Mouse (Mus musculus): ENCODE results near the gene Bbs9. TPM values are rescaled to one million over a fixed set of nuclear protein-coding genes. Genes with fewer than 3 reads are reported as not detected.
A peak's percentile ranks its signal among the peaks of the same experiment; 100 is the strongest.

Bbs9 gene
- total RNA-seq, 1 experiment from 2014 or later: 16.9 TPM

DNA sequence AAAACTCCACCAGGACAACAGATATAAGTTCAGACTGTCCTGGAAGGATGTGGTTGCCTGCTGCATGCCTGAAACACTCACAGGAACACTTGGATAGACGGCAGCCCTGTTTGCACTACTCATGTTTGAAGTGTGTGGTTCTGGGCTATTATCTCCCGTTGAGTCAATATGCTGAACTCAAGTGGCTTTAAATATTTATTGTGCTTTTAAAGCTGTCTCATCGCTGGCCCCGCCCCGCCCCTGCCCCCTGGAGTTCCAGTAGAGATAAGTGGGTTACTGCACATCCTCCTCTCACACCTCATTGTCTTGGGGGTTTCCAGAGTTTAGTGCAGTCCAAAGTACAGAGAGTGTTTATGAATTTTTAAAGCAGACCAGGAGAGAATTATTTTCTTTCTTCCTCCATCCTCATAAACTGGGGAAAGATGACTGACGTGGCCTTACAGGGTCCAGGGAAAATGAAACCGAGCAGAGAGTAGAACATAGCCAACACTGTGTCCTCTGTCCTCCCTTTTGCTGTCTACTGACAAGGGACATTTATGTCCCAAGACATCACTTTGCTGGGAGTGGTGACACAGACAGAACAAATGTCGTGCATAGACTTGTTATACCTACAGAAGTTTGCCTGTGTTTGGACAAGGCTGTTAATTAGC, 242.8 kb downstream of the Bbs9 start:
- peak; percentile 45; the same call in 1 of the 2 replicates for ATAC-seq (replicated peaks; ENCODE audit: low read depth, poor library complexity, severe bottlenecking)

DNA sequence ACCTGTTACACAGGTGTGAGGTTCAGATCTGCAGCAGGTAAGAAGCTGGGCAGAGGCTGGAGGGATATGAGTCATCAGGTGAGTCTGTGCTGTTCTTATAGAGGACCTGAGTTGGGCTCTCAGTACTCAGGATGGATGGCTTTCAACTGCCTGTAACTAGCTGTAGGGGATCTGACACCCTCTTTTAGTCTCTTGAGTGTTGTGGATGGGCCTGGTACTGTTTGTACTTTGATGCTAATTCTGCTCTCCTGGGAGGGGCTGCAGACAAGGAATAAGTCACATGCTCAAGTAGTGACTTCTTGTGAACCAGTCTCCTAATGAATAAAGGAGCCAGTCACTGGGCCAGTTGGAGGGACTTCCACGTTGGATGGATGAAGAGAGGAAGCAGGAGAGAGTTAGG, 257.1 kb downstream of the Bbs9 start:
- ATAC-seq (replicated peaks; ENCODE audit: low read depth, poor library complexity, severe bottlenecking): no peak

DNA sequence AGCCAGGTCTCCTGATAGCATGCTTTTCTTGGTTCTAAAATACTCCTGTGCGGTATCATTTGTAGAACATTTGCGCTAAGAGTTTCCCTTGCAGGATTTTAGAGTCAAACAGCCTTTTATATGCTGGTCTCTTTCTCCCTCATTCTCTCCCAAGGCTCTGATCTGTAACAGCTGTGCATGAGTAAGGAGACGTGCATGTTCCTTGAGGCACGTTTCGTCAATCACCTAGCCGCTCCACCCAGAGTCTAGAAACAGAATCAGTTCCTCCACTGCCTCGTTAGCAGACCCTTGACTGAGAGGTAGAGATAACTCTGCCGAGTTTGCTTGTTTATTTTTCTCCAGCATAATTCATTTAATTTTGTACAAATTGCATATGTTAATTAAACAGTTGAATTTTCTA, 259.4 kb downstream of the Bbs9 start:
- ATAC-seq (replicated peaks; ENCODE audit: low read depth, poor library complexity, severe bottlenecking): no peak

DNA sequence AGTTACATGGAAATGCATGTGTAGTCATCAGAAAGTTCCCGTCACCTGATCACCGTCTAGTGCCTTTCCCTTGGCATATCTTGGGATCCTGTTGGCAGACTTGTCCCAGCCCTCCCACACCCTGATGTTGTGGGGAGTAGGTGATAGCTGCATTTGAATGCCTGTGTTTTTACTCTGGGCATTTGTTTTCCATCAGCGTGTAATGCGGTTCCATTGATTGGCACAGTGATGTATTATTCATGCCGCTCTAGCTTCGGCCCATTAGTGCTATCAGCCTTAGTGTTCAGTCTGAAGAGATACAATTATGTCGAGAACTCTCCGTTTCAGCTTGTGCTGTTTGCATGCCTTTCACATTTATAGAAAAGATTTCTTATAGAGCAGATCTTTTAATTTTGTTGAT, 259.9 kb downstream of the Bbs9 start:
- ATAC-seq (replicated peaks; ENCODE audit: low read depth, poor library complexity, severe bottlenecking): no peak

DNA sequence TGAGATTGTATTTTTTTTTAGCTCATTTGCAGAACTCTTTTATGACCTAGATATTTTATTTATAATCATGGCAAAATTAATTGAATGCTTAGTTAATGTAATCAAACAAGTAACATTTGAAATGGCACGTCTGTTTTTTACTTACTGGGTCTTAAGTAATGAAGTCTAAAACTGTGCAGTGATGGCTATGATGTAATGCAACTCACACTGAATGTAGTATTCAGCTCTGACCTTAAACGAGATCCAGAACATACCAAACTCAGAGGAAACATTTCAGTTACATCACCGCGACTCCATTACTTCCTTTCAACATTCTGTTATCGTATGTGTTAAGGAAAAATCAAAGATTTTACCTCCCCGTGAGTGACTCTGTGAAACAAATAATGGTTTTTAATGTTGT, 262.4 kb downstream of the Bbs9 start:
- ATAC-seq (replicated peaks; ENCODE audit: low read depth, poor library complexity, severe bottlenecking): no peak

DNA sequence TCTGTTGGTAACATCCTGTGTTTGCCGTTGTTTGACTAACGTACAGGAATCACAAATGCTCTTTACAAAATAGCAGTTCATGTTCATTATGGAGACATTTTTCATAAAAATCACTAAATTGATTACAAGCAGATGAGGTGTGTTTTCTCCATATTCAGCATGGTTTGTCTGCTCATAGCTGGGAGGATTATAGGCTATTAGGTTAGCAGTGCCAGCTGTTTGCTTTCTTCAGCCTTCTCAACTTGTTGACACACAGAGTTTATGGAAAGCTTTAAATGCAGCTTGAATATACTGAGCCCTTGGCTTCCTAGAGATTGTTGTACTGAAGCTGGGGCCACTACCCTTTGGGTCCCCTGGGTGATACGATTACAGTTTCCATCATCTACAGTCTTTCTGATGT, 263.3 kb downstream of the Bbs9 start:
- no peak for ATAC-seq (replicated peaks; ENCODE audit: low read depth, poor library complexity, severe bottlenecking)

DNA sequence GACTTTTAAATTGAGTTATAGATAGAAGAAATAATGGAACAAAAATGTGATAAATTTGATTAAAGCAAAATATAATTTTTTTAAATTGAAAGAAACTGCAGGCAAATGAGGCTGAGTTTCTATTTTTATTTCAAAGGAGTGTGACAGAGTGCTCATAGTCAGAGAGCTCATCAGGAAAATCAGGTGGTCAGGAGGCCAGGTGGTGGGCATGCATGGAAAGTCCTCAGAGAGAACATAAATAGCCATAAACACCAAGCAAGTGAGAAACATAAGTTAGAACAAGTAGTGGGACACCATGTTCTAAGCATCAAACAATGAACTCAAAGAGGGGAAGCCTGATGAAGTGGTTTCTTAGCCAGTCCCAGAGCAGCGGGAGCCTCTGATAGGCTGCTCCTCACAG, 266.5 kb downstream of the Bbs9 start:
- no peak for ATAC-seq (replicated peaks; ENCODE audit: low read depth, poor library complexity, severe bottlenecking)

DNA sequence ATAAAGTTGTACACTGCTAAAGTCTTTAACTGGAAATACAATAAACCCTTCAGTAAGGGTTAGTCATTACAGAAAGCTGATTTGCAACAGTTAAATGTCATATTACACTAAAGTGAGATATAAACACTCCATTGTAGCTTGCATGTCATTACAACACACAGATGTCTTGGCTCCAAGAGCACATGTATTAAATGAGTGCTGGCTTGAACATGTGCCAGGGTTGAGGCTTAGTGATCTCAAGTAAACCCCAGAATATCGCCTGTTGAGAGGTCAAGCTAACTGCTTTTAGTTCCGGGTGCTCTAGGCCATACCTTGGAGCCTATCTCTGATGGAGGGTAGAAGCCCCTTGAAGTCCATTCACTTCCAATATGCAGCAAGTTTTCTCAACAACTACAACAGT, 273.1 kb downstream of the Bbs9 start:
- no peak for ATAC-seq (replicated peaks; ENCODE audit: low read depth, poor library complexity, severe bottlenecking)

DNA sequence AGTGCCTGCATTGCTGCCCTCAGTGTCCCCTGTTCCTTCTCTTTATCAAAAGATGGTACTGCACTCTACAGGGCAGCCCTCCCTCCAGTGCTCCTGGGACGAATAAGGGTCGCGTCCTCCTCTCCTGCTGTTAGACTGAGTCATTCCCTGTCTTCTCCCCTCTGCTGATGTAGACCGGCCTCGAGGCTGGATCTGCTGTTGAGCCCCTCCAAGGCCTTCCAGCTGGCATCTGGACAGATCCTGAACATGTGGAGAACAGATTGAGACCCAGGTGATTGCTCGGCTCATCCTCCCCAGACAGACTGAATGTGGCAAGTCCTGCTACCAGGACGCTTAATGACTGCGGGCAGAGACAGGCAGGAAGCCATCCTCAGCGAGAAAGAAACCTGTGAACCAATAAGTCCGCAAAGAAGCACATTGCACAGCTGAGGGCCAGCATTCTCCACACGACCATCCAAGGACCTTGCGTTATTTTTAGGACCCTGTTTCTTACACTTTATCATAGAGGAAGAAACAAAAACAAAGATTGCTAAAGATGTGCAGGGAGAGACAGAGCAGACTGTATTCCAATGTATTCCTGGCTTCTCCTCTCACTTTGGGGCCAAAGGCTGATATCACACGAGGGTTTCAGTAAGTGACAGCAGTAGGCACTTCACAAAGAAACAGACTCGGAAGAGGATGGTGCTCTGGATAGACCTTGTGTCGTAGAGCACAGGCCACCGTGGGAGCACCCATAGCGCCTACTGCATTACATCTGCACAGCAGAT, 275.4 kb downstream of the Bbs9 start:
- no peak for ATAC-seq (replicated peaks; ENCODE audit: low read depth, poor library complexity, severe bottlenecking)

DNA sequence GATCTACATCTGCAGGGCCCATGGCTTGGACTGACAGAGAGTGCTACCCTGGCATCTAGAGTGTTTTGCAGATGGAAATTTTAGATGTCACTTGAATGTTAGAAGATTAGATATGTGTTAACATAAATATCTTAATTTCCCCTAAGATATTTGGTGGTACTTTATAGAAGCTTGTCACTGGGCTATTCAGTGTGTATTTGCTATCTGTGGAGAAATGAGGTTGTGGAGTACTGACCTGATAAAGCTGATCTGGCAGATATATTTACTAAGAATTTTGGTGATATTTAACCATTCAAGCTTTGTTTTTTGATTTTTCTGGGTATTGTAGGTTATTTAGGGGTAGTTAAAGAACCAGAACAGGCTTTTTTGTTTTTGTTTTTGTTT, 276.0 kb downstream of the Bbs9 start:
- ATAC-seq (replicated peaks; ENCODE audit: low read depth, poor library complexity, severe bottlenecking): no peak

DNA sequence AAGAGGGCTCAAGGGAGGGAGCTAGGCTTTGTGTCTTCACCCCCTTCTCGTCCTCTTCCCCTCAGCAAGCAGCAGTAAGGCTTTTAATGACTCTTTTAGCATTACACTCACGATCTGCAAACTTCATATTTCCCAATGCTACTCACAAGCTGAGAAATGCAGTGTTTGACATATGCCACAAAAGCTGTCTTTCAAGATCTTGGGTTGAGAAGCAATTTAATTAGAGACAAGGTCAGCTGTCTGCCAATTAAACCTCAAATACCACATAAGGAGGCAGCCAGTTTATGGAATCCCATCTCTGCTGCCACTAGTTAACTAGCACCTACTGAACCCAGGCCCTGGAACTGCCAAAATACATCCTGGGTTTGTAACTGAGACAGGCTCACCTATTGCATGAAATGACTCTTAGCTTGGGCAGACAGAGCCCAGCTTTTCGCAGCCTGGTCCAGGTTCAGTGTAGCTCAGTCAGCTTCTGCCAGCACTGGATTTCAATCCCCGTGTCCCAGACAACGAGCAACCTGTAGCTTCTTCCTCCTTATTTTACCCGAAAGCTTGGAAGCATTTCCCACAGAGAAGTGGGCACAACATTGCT, 278.7 kb downstream of the Bbs9 start:
- ATAC-seq (replicated peaks; ENCODE audit: low read depth, poor library complexity, severe bottlenecking): no peak

DNA sequence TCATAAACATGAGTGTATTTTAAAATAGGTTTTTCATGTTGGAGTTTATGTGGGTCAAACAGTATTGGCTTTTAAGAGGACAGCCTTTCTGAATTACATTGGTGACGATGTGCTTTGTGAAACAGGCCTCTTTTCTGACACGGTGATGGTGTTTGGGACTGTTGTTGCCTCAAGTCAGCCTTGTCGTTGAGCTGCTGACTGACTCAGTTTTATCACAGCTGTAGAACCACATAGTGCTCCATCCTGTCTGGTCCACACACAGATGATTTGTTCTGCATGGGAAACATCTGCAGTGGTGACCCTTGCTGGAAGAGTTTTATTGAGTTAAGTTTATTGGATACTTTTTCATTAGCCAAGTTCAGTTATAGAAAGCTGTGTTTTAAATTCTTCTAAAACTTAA, 283.0 kb downstream of the Bbs9 start:
- no peak for ATAC-seq (replicated peaks; ENCODE audit: low read depth, poor library complexity, severe bottlenecking)

DNA sequence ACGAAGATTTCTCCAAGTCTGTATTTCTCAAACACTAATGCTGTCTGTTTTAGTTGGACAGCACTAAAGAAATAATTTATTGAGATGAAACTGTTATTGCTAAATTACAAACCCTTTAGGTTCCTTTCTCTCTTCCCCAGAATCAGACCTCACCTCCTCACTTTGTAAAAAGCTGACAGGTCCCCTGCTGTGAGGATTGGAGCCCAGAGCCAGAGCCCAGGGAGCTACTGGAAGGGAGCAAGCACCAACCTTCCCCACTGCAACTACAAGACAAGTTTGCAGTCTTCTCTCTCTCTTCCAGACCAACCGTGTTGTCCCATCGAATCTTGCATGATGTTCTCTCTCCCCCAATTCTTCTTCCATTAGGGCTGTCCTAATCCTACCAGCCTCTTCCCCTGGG, 283.7 kb downstream of the Bbs9 start:
- ATAC-seq (replicated peaks; ENCODE audit: low read depth, poor library complexity, severe bottlenecking): no peak

DNA sequence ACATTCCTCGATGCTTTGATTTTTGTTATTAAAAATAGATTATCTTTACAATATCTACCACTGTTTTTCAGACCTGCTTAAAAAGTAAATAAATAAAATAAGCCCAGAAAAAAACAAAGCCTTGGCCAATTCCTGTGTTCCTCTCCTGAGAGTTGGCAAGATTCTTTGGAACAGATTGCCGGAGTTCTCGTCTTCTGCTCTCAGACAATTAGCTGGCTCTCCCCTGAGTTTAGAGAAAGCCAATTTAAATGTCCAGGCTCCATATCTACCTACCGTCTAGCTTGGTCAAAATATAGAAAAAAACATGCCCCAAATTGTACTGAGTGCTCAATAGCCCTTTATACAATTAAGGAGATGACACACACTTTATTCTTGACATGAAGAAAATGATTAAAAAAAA, 284.9 kb downstream of the Bbs9 start:
- ATAC-seq (replicated peaks; ENCODE audit: low read depth, poor library complexity, severe bottlenecking): no peak

DNA sequence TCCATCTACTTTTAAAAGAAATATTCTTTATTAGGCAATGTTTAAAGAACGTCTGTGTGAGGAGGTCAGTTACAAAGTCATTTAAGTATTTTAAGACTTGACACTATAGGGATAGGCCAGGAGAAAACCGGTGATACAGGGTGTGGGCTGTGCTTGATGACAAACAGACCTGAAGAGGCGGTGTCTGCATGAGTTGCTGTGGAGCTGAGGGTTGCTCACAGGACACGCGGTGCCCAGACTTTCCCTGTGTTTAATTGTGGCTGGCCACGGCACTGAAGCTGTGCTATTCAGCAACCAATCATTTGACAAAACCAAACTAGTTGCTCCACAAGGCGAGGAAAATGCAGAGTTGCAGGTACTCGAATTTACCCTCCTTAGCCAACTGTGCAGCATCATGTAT, 286.0 kb downstream of the Bbs9 start:
- ATAC-seq (replicated peaks; ENCODE audit: low read depth, poor library complexity, severe bottlenecking): no peak

DNA sequence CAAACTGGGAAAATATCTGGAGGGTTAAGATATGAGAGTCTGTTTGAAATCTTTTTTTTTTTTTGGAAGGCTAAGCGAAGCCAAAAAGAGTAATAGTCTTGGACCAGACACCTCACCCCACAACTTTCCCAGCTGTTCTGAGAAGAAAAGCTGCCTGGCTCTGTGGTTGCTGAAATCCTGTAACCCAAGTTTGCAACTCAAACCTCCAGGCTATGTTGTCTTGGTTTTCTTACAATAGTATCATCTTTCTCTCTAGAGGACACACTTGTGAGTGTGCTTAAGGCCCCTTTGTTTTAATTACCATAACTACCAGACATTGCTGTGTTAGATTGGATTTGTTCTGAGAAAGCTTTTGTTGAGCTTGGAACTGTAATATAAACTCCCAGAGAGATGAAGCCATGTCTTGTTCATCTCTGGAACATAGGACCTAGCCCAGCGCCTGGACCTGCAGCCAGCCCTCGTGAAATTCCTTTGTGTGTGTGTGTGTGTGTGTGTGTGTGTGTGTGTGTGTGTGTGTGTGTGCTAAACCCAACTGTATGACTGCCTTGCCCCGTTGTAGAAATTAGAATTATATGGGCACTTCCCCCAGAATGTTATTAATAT, 290.2 kb downstream of the Bbs9 start:
- no peak for ATAC-seq (replicated peaks; ENCODE audit: low read depth, poor library complexity, severe bottlenecking)

DNA sequence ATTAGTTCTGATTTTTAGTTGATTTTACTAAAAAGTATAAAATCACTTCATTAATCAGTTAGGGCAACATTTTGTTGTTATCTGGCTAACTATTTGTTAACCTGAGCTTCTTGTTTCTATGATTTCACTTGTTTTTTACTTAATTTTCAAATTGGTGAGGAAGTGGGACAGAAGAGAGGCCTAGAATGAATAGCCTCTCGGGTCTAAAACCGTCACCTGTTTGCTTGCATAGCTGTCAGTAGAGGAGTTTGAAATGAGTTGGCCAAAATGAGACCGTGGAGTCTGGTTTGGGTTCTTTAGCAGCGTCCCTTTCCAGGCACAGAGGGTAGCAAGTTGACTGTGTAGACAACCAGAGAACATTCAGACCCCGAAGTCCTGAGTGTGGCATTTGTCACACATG, 291.6 kb downstream of the Bbs9 start:
- ATAC-seq (replicated peaks; ENCODE audit: low read depth, poor library complexity, severe bottlenecking): no peak

DNA sequence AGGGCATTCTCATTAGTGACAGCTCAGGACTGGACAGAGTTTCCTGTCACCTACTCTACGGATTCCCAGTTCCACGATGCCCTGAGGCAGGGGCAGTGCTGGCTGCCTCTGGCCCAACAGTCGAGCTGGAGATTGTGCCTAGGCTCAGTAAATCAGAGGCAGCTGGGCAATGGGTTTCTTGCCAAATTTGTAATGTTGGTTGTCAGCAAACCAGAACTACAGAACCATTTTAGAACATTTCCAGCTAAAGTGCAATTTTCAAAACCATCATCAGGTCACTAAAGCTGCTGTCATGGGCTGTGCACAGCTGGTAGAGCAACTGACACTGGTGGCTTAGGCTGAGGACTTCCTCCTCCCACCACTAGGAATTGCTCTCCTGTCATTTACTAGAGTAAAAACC, 292.3 kb downstream of the Bbs9 start:
- no peak for ATAC-seq (replicated peaks; ENCODE audit: low read depth, poor library complexity, severe bottlenecking)

DNA sequence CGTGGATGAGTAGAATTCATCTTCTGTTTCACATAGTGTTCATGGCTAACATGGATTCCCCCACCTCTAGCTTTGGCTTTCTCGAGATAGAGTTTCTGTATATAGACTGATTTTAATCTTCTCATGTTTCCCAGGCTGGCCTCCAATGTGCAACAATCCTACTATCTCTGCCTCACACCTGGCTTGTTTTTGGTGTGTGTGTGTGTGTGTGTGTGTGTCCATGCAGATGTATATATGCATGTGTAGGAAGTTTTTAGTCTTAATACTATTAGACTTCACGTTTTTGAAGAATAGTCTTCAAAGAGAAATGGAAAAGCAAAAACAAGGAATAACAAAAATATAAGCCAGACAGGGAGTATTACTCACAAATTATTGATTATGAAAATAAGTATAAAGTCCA, 296.3 kb downstream of the Bbs9 start:
- no peak for ATAC-seq (replicated peaks; ENCODE audit: low read depth, poor library complexity, severe bottlenecking)

DNA sequence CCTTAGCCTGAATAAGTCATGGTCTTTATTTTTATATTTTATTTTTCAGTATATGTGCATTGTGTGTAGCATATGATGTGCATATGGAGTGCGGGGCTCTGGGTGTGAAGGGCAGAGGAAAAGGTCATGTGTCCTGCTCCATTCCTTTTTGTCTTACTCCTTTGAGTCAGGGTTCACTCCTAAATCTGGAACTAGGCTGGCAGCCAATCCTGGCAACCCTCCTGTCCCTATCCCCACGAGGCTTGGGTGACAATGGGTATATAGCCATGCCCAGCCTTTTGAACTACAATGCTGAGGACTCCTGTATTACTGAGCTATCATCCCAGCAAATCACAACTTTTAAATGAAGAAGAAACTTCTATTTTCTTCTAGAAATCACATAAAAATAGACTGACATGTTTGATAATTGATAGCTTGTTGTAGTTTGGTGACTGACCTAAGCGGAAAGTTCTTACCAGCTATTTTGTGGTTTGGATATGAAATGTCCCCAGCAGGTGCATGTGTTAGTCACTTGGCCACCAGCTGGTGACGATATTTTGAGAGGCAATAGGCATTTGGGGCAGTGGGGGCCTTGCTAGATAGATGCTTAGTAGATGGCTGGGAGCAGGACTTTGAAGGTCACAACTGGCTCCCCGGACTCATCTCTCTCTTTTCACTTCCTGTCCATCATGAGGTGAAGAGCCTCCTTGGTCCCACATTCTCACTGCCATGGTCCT, 300.9 kb downstream of the Bbs9 start:
- ATAC-seq (replicated peaks; ENCODE audit: low read depth, poor library complexity, severe bottlenecking): no peak

DNA sequence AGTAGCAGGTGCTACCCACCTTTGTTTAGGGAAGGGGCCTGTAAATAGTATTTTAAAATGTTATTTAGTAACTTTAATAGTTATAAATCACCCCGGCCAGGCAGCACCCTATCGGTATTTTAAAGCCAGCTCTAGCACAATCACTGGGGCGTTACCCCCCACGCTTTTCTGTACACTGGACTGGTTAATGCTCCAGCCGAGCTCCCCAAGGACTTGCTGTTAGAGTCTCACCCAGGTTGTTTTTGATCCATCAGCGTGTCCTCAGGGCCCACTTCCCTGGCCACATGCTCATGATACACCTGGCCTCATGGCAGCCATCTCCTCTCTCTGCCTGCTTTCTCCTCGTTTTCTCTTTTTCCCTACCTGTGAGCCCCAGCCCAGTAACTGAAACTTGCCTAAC, 301.9 kb downstream of the Bbs9 start:
- ATAC-seq (replicated peaks; ENCODE audit: low read depth, poor library complexity, severe bottlenecking): no peak
